Mouse (Mus musculus) neutrophil, adult 59 days (primary cell): ENCODE results near the gene Rps28. TPM values are rescaled to one million over a fixed set of nuclear protein-coding genes. Genes with fewer than 3 reads are reported as not detected.

Experiments
- total RNA-seq, 2 experiments: library from RNA; stranded (reverse); gene quantifications; 1 replicate in 1 of 2; 2 replicates in 1 of 2; pipeline ENCODE4 v1.2.4; 2023

The Rps28 gene
- 1,000 to 10,000 TPM; 1,073 to 1,248 TPM for total RNA-seq

GRCm38 (mm10) chr17:33824084-33824996, at the start of gene Rps28, which contains the start of gene Ndufa7:
Gene Rps28 (minus strand): TSS chr17:33824562.
Gene Ndufa7 (plus strand): TSS chr17:33824572.

DNA sequence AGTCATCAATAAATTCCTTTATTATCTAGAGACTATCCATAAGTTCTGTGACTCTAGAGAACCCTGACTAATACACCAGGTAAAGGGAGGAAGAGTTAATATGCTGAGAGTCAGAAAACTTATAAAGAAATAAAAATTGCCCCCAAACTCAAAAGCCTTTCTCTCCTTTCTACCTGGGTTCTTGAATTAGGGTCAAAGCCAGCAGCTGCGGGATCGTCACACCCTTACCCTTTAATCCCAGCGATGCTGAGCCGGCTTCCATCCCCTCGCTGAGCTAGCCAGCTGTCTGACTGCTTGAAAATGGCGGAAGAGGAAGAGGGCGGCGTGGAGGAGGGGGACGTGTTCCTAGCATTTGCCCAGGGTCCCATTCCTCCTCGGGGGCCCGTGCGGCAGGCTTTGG, 49.2 kb upstream of the Rps28 start, which contains the start of gene Gm7029:
Gene Gm7029, plus strand, starts transcription at position 301 of the 400 bp plus-strand sequence.

DNA sequence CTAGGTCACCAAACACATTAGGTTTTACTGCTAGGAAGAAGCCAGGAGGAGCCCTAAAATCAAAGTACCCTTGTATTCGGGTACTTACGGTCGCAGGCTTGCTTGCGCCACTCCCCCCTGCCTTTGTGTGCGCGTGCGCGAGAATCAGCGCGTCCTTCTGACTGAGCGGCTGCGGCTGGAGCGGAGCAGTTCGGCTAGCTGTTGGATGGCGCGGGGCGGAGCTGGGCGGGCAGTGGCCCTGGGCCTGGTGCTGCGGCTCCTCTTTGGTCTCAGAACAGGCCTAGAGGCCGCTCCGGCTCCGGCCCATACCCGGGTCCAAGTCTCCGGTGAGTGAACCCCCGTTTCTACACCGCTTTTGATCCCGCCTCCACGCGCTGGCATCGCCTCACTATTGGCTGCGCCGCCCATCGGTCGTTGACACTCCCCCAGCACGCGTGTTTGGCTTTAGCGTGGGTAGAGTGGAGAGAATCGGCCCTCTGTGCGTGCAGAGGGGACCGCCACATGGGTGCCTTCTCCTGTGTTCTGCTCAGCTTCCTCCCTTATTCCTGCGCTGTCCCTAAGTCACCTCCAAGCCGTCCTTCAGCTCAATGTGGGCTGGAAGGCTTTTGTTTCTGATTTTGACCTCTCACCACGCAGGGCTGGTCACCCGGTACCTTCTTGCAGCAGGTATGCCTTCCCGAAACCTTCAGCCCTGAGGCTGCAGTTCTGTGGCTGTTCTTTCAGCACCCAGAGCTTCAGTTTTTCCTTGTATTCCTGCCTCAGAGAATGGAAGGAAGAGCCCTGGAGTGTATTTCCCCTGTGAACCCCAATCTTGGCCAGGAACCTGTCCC, 18.8 kb upstream of the Rps28 start, which contains the start of gene Cd320:
Gene Cd320, plus strand, starts transcription at position 126 of the 830 bp plus-strand sequence.

DNA sequence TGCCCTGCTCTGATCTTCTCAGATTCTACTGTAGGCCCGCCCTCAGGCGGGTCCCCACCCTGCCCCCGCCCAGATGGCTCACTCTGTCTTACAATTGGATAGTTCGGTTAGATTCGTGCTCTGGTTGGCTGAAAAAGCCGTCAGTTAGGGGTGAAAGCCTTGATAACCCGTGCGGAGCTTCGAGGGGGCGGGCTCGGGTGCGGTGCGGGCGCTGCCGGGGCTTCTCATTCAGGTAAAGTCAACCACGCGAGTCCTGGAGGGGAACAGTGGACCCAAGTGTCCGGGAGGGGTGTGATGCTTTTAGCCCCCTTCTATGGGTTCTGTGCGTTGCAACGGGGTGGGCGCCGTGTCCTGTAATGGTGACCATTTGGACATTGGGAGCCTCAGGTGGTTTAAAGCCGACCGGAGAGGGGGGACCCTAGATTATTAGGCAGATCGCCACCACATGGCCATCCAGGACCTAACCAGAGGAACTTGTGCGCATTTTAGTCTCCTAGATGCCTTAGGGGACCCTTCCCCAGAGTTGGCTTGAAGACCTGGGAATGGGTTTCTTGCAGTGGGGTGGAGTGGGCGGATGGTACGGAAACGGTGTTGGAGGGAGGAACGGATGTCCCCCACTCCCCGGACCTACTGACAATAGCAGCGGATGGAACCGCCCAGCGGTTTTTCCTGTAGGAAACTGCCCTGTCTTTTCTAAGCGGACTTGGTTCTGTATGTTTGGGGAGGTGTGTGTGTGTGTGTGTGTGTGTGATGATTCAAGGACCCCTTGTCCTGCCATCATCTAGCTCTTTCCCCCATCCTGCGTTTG, 13.8 kb downstream of the Rps28 start, which contains the start of gene Kank3:
Gene Kank3, plus strand, starts transcription at position 186 of the 808 bp plus-strand sequence.

DNA sequence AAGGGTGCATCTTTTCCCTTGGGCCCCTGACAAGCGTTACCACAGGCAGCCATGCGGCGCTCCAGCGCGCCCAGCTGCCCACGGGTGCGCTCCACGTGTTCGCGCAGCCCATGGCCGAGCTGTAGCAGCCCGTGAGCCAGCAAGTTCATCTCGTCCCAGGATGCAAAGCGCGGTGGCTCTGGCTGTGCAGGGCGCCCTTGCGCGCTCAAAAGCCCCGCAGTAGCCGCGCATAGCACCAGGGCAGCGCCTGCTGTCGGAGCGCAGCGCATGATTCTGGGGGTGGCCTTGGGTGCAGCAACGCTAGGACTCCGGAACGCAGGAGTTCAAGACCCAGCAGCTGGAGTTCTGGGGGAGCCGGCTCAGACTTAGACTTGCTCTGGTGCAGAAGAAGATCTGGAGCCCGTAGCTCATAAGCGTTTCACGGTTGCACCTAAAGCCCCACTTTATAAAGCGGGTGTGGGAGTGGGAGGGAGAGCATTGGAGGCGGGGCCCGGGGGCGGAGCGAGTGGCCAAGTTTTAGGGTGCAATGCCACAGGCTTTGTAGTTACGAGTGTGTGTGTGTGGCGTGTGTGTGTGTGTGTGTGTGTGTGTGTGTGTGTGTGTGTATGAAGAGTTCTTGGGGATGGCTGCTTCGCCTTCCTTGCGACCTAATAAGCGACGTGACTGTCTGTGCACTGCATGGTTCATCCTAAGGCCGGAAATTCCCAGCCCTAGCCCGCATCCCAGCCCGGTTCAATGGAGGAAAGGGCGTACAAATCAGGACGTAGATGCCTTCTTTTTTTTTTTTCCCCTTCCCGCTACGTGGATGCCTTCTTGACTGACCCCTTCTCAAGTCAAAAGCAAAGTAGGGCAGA, 43.0 kb downstream of the Rps28 start, which contains the start of gene Angptl4:
Gene Angptl4, minus strand, starts transcription at position 707 of the 854 bp plus-strand sequence.

Other genes starting within 250 kb of the Rps28 start
- 10 to 100 TPM; 64.8 to 66.7 TPM for gene Zfp414, start 195.5 kb downstream of the Rps28 start, total RNA-seq
- gene Pram1, start 186.5 kb downstream of the Rps28 start, total RNA-seq, result 100 to 1,000 TPM; 361 to 386 TPM
- gene Hnrnpm, start 137.7 kb downstream of the Rps28 start, total RNA-seq, result 100 to 1,000 TPM; 181 to 236 TPM
- 10 to 100 TPM; 58.9 to 59.2 TPM for gene March2, start 105.9 kb downstream of the Rps28 start, total RNA-seq
- gene Rab11b, start 64.0 kb downstream of the Rps28 start, total RNA-seq, result 100 to 1,000 TPM; 174 to 180 TPM
- 1 to 10 TPM; 1.1 to 1.2 TPM for gene Angptl4, start 42.7 kb downstream of the Rps28 start, total RNA-seq
- 1 to 10 TPM; 4.7 to 7.4 TPM for gene Kank3, start 14.0 kb downstream of the Rps28 start, total RNA-seq
- 100 to 1,000 TPM; 110 to 135 TPM for gene Ndufa7, start within 50 bp of the Rps28 start, total RNA-seq
- 1 to 10 TPM; 1.1 to 1.5 TPM for gene Cd320, start 18.5 kb upstream of the Rps28 start, total RNA-seq
- gene Gm7029, start 49.3 kb upstream of the Rps28 start, total RNA-seq, result not detected
- gene Kifc1, start 66.1 kb upstream of the Rps28 start, total RNA-seq, result 10 to 100 TPM; 45.6 to 48.3 TPM
- gene Platr17, start 80.6 kb upstream of the Rps28 start, total RNA-seq, result under 1 TPM in 1 of 2 experiments, not detected in 1; 0.66 TPM
- gene Daxx, start 84.9 kb upstream of the Rps28 start, total RNA-seq, result 10 to 100 TPM; 42.9 to 43.9 TPM
- 100 to 1,000 TPM; 238 to 240 TPM for gene Tapbp, start 91.3 kb upstream of the Rps28 start, total RNA-seq
- 10 to 100 TPM; 32.0 to 36.2 TPM for gene Zbtb22, start 91.3 kb upstream of the Rps28 start, total RNA-seq
- gene Rgl2, start 105.0 kb upstream of the Rps28 start, total RNA-seq, result 100 to 1,000 TPM; 208 to 226 TPM
- 10 to 100 TPM; 56.6 to 57.6 TPM for gene Pfdn6, start 115.8 kb upstream of the Rps28 start, total RNA-seq
- gene Wdr46, start 116.1 kb upstream of the Rps28 start, total RNA-seq, result 10 to 100 TPM; 18.7 to 20.9 TPM
- gene B3galt4, start 126.9 kb upstream of the Rps28 start, total RNA-seq, result 10 to 100 TPM; 10.7 to 12.0 TPM
- 10 to 100 TPM; 51.7 to 59.1 TPM for gene Vps52, start 131.2 kb upstream of the Rps28 start, total RNA-seq
- 100 to 1,000 TPM; 438 to 472 TPM for gene Rps18, start 131.4 kb upstream of the Rps28 start, total RNA-seq
- 100 to 1,000 TPM; 950 to 982 TPM for gene H2-K1, start 175.8 kb upstream of the Rps28 start, total RNA-seq
- gene Ring1, start 200.1 kb upstream of the Rps28 start, total RNA-seq, result 10 to 100 TPM; 13.7 to 14.8 TPM
- 10 to 100 TPM; 69.5 to 70.9 TPM for gene H2-Ke6, start 203.5 kb upstream of the Rps28 start, total RNA-seq
- 10 to 100 TPM; 60.0 to 81.8 TPM for gene Slc39a7, start 207.1 kb upstream of the Rps28 start, total RNA-seq
- gene Rxrb, start 207.2 kb upstream of the Rps28 start, total RNA-seq, result 10 to 100 TPM; 57.4 to 59.4 TPM
- gene Col11a2, start 214.9 kb upstream of the Rps28 start, total RNA-seq, result 1 to 10 TPM; 4.2 to 7.9 TPM